Mouse (Mus musculus) C2C12 (cell line): ENCODE measurements at regions not wholly inside any gene's neighbourhood (a gene's known extent, or its start where the extent isn't known, plus 50 kb on each side); places are given as distances from the start of the nearest gene placed in this dataset.

Experiments
- CEBPB ChIP-seq: IDR thresholded peaks from one replicate; pipeline ENCODE4 v1.6.1; 2011; ENCODE audit warnings: low read depth, mild to moderate bottlenecking, control low read depth, moderate library complexity
- CTCF ChIP-seq: IDR thresholded peaks from one replicate; pipeline ENCODE4 v1.5.1; 2011; ENCODE audit not compliant: control insufficient read depth, insufficient read depth, insufficient read length
- FOSL1 ChIP-seq: IDR thresholded peaks from one replicate; pipeline ENCODE4 v1.8.0; 2011; ENCODE audit warnings: mild to moderate bottlenecking, low read length; ENCODE audit not compliant: poor library complexity, insufficient read depth, severe bottlenecking

DNA sequence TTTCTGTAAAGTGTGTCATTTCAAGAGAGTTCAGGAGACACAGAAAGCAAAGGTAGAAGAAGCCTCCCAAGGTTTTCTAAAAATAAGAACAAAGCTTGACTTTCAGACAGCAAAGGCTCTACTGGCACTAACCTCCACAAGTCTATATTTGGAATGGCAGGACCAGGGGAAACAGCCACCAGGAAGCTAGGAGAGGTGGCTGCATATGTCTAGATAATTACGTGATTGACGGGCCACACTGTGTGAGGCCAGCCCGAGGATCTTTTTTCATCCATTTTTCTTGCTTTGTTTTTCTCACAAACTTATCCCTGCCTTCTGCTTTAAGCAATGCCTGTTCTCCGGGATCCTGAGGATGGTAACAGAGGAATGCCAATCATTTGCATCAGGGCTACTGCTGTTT, 155.4 kb downstream of the Dyrk2 start:
- TF ChIP-seq CTCF: no peak
- TF ChIP-seq CEBPB: no peak
- no peak for TF ChIP-seq FOSL1
